Mouse (Mus musculus): ENCODE measurements around the gene Rps15.

GRCm38 (mm10) chr10:80330084-80330483 is 37.8 kb downstream of the Rps15 start:
- TF ChIP-seq POLR2A (IDR thresholded peaks at IDR 0.05; ENCODE audit: borderline replicate concordance, extremely low read depth, insufficient read depth, insufficient read length, poor library complexity, severe bottlenecking) (no peak), CTCF (IDR thresholded peaks at IDR 0.05; ENCODE audit: borderline replicate concordance, extremely low read depth, insufficient read depth, insufficient read length) (no peak)
